Mouse (Mus musculus): Measurements from ENCODE around the gene 2200002D01Rik. TPM values are rescaled to one million over a fixed set of nuclear protein-coding genes. Genes with fewer than 3 reads are reported as not detected.
A peak's percentile ranks its signal among the peaks of the same experiment; 100 is the strongest.
"Not testable (repeated sequence)": the region's sequence is repeated elsewhere in the genome, so short reads cannot be mapped to it uniquely, and the experiment has no call there.

The 2200002D01Rik gene
- polyA plus RNA-seq, 2 experiments = 0.92 to 3.0 TPM

DNA sequence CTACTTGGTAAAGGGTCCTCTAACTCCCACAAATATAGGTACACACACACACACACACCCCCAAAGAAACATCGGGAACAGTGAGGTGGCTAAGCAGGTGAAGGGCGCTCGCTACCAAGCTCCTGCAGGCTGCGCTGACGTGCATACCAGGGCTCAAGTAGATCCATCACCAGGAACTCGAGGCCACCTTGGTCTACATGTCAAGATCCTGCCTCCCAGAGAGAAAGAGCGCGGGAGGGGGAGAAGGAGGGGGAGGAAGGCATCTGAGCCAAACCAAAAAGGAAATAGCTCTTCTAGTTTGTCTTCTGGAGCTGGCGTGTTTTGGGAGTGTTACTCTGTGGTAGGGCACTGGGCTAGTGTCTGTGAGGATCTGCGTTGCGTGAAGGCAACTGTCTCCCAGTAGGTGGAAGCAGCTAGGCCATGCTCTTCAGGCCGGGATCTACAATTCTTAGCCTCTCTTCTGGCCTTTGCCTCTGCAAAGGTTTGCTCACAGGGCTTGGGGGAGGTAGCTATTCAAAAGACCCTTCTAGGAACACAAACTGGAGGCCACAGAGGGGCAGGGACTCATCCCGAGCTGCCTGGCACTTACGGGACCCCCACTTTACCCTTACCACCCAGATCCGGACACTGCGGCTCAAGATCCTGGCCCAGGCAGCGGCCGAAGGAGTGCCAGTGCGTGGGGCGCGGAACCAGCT is 1.5 kb downstream of the 2200002D01Rik start:
- H3K4me2 ChIP-seq (replicated peaks; ENCODE audit: low read depth, low read length, severe bottlenecking) = no peak overlapping the region
- TF ChIP-seq POLR2A (IDR thresholded peaks at IDR 0.05; ENCODE audit: borderline replicate concordance, extremely low read depth, insufficient read depth, insufficient read length) = no peak
- WGBS = 85% methylated on average over 21 of the region's 21 CpGs
- H3K4me3 ChIP-seq (replicated peaks; ENCODE audit: low read length) = no peak overlapping the region
- no peak for DNase-seq (ENCODE audit: low spot score)
- peaks cover 42% of the 10 kb centered on the region for H3K36me3 ChIP-seq (ENCODE audit: control insufficient read depth, insufficient read depth, low read length)
- peaks cover 3% of the 10 kb centered on the region; the same call in 1 of the 2 replicates for H3K4me1 ChIP-seq (ENCODE audit: control insufficient read depth, insufficient read depth, low read length)
- no peaks in the 10 kb centered on the region for H3K9me3 ChIP-seq (ENCODE audit: control insufficient read depth, low read length)
- no peak overlapping the region for H3K9ac ChIP-seq (ENCODE audit: low read depth, low read length, severe bottlenecking)
- no peak overlapping the region for H3K27ac ChIP-seq (replicated peaks; ENCODE audit: low read depth, low read length)
- no peak for ATAC-seq (ENCODE audit: low FRiP score, low read depth)
- H3K27me3 ChIP-seq (ENCODE audit: control insufficient read depth, insufficient read depth, low read length) = no peaks in the 10 kb centered on the region

DNA sequence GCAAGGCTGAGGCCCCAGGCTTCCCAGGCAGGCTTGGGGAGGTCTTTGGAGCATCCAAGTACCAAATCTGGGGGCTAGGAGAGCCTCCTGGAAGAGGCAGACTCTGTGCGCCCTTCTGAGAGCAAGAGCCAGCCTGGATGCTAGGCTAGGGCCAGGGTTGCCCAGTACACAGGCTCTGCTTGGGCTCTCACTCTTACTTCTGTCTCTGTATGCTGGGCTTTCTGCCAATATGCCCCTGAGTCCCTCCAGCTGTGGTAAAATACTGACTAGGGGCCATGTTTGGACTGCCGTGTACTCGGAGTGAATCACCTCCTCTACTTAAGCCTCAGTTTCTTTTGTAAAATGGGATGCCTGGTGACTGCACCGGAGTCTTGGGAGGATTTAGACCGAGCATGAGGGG is 2.3 kb downstream of the 2200002D01Rik start:
- Histone ChIP-seq H3K27ac (replicated peaks; ENCODE audit: low read depth, low read length) (no peak overlapping the region), H3K4me3 (replicated peaks; ENCODE audit: low read length) (no peak overlapping the region), H3K4me2 (replicated peaks; ENCODE audit: low read depth, low read length, severe bottlenecking) (no peak overlapping the region), H3K27me3 (ENCODE audit: control insufficient read depth, insufficient read depth, low read length) (no peaks in the 10 kb centered on the region), H3K36me3 (ENCODE audit: control insufficient read depth, insufficient read depth, low read length) (peaks cover 42% of the 10 kb centered on the region), H3K9ac (ENCODE audit: low read depth, low read length, severe bottlenecking) (no peak overlapping the region; the same call in 1 of the 2 replicates), H3K4me1 (ENCODE audit: control insufficient read depth, insufficient read depth, low read length) (peaks cover 3% of the 10 kb centered on the region; the same call in 1 of the 2 replicates), H3K9me3 (ENCODE audit: control insufficient read depth, low read length) (no peaks in the 10 kb centered on the region)
- no peak for TF ChIP-seq POLR2A (IDR thresholded peaks at IDR 0.05; ENCODE audit: borderline replicate concordance, extremely low read depth, insufficient read depth, insufficient read length)
- ATAC-seq (ENCODE audit: low FRiP score, low read depth) = no peak
- no peak for DNase-seq (ENCODE audit: low spot score)
- WGBS = 92% methylated on average over 5 of the region's 5 CpGs

DNA sequence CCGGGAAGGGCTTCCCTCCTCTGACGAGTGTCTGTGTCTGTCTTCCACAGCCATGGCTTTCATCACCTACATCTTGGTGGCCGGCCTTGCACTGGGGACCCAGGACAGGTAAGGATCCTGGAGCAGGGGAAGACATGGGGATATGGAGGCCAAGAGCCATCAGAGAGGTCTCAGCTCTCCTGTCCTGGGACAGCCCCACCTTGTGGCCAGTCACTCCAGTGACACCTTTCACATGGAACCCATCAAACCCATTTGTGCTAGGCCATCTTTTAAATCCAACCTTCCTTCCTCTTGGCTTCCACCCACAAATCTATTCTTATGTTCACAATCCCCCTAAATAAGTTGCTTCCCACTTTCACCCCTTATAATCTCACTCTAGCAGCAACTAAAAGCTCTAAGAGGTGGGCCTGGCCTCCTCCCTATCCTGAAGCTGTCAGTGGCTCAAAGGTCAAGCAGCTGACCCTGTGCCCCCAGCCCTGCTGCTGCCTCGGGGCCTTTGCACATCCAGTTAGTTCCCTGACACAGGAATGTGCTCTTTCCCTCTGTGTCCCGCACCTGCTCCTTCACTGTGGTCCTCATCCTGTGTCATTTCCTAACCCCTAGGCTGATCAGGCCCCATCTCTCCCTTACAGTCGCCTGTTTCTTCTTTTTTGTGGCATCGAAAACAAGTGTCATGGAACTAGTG is 3.4 kb downstream of the 2200002D01Rik start:
- no peak overlapping the region for H3K9ac ChIP-seq (ENCODE audit: low read depth, low read length, severe bottlenecking)
- H3K4me1 ChIP-seq (ENCODE audit: control insufficient read depth, insufficient read depth, low read length) = peaks cover 3% of the 10 kb centered on the region; the same call in 1 of the 2 replicates
- H3K4me2 ChIP-seq (replicated peaks; ENCODE audit: low read depth, low read length, severe bottlenecking) = no peak overlapping the region
- WGBS = 81% methylated on average over 7 of the region's 7 CpGs
- H3K4me3 ChIP-seq (replicated peaks; ENCODE audit: low read length) = no peak overlapping the region
- no peaks in the 10 kb centered on the region for H3K27me3 ChIP-seq (ENCODE audit: control insufficient read depth, insufficient read depth, low read length)
- DNase-seq (ENCODE audit: low spot score) (no peak), ATAC-seq (ENCODE audit: low FRiP score, low read depth) (no peak)
- H3K36me3 ChIP-seq (ENCODE audit: control insufficient read depth, insufficient read depth, low read length) = peaks cover 42% of the 10 kb centered on the region
- H3K27ac ChIP-seq (replicated peaks; ENCODE audit: low read depth, low read length) = no peak overlapping the region
- TF ChIP-seq POLR2A (IDR thresholded peaks at IDR 0.05; ENCODE audit: borderline replicate concordance, extremely low read depth, insufficient read depth, insufficient read length) = no peak
- no peaks in the 10 kb centered on the region for H3K9me3 ChIP-seq (ENCODE audit: control insufficient read depth, low read length)

DNA sequence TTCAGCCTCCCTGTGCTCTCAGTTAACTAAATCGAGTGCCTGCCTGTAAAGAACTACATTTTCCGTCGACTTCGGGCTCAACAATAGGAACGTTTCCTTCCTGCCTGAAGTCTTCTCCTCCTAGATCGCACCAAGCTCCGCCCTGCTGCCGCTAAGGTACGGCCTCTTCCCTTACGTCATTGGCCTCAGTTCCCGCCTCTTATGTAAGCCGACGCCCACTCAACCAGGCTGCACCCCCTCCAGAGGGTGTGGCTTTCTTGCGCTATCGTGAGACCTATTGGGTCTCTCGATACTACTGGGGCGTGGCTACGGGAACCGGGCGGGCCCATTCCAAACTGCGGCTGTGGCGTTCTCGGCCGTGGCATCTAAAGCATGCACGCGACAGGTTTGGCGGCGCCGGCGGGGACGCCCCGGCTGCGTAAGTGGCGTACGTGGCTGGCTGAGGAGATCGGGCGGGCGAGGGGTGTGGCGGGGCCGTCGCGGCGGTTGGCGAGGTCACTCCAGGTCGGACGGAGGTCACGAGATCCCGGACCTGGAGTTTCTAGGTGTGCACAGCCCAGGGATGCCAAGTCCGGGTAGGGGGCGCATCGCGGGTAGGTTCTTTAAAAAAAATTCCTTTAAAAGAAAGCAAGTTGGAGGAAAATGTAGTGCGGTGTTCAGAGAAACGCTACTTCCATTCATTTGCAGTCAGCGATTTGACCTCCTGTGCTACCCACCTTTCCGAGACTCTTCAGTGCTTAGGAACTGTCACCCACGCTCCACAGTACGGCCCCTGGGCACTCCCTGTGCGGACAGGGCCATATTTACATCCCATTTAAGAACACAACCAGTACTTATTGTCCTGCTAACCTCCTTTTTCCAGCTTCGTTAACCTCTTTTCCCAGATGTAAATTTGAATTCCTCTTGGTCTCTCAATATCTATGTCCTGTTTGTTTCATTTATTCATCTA is 10.0 kb downstream of the 2200002D01Rik start, which contains the start of gene Yif1b:
Yif1b (plus strand) TSS at position 311 of the 949 bp plus-strand sequence.
- under 1% methylated on average over 60 of the region's 60 CpGs for WGBS

DNA sequence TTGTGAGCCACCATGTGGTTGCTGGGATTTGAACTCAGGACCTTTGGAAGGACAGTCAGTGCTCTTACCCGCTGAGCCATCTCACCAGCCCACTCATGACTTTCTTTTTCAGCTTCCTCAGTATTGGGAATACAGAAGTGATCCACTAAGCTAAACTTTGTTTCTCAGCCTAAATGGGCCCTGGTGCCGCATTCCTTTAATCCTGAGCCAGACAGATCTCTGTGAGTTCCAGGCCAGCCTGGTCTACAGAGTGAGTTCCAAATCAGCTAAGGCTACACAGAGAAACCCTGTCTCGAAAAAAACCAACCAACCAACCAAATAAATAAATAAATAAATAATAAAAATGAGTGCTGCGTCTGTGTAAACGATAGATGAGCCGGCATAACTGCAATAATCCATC is 10.7 kb downstream of the 2200002D01Rik start:
- not testable (repeated sequence) for H3K9me3 ChIP-seq (ENCODE audit: control insufficient read depth, low read length)

More for the DNA sequence above, 10.0 kb downstream of the 2200002D01Rik start, which contains the start of gene Yif1b:
- H3K9me3 ChIP-seq (ENCODE audit: control insufficient read depth, low read length) = no peaks in the 10 kb centered on the region
- H3K27ac ChIP-seq (replicated peaks; ENCODE audit: low read depth, low read length) = peak within 1 kb of the TSS; percentile 86
- H3K4me3 ChIP-seq (replicated peaks; ENCODE audit: low read length) = peak within 1 kb of the TSS; percentile 63
- DNase-seq (ENCODE audit: low spot score) (peak; percentile 99), ATAC-seq (ENCODE audit: low FRiP score, low read depth) (peak; percentile 98)
- H3K4me2 ChIP-seq (replicated peaks; ENCODE audit: low read depth, low read length, severe bottlenecking) = peak within 1 kb of the TSS; percentile 57
- TF ChIP-seq POLR2A (IDR thresholded peaks at IDR 0.05; ENCODE audit: borderline replicate concordance, extremely low read depth, insufficient read depth, insufficient read length) = peak; percentile 74; the same call in 1 of the 2 replicates
- H3K4me1 ChIP-seq (ENCODE audit: control insufficient read depth, insufficient read depth, low read length) = peaks cover 9% of the 10 kb centered on the region; the same call in 1 of the 2 replicates
- H3K36me3 ChIP-seq (ENCODE audit: control insufficient read depth, insufficient read depth, low read length) = no peaks in the 10 kb centered on the region
- H3K27me3 ChIP-seq (ENCODE audit: control insufficient read depth, insufficient read depth, low read length) = peaks cover 1% of the 10 kb centered on the region; the same call in 1 of the 2 replicates
- peak within 1 kb of the TSS; percentile 63 for H3K9ac ChIP-seq (ENCODE audit: low read depth, low read length, severe bottlenecking)

More for the DNA sequence above, 10.7 kb downstream of the 2200002D01Rik start:
- Histone ChIP-seq H3K9ac (ENCODE audit: low read depth, low read length, severe bottlenecking) (peak overlapping the region; percentile 38; the same call in 1 of the 2 replicates), H3K27ac (replicated peaks; ENCODE audit: low read depth, low read length) (peak overlapping the region; percentile 86), H3K4me3 (replicated peaks; ENCODE audit: low read length) (peak overlapping the region; percentile 63), H3K4me2 (replicated peaks; ENCODE audit: low read depth, low read length, severe bottlenecking) (peak overlapping the region; percentile 47)
- not testable (repeated sequence) for H3K36me3 ChIP-seq (ENCODE audit: control insufficient read depth, insufficient read depth, low read length); DNase-seq (ENCODE audit: low spot score); H3K4me1 ChIP-seq (ENCODE audit: control insufficient read depth, insufficient read depth, low read length); H3K27me3 ChIP-seq (ENCODE audit: control insufficient read depth, insufficient read depth, low read length)
- ATAC-seq (ENCODE audit: low FRiP score, low read depth) = 0 out of 2 replicates have a peak, but pooled peaks have one; percentile 2
- 31% methylated on average over 6 of the region's 6 CpGs for WGBS

Data from limb, embryonic 14.5 days (tissue).